8 mouse cellular contexts compared by ENCODE assay signal in the genomic region with DNA sequence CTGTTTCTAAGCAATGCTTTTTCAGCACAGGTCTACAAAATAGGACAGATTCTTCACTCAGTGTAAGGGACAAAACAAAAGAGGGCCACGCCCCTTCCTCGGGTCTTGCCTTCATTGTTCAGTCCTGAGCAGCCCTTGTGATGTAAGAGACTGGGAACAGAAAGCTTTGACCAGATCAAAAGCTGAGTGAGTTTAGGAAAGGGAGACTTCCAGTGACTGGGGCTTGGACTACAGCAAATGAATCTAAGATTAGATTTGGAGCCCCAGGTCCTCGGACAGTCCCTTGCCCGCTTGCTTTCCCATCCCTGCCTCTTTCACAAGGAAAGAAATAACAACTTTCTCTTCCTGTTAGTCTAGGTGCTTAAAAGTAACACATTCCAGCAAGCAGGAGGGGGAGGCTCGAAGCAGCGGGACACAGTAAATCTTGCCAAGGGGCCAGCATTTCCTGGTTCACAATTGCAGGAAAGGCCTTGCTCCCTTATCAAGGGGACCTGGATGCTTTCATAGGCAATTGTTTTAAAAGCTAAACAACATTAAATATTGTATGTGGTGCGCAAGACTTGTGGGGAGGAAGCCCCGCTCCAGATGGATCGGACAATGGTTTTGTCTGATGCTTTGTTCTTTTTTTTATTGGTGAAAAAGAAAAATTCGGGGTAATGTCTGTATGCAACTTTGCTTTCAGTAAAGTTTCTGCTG.
DNase-seq lines count a peak whose midpoint lies in the region; ATAC-seq lines count a peak whose summit lies in the region.

No protein-coding gene starts in this region.

- H3K9me3 ChIP-seq in heart, embryonic 15.5 days (replicated peaks), result no peaks in the 10 kb centered on the region
- no peaks in the 10 kb centered on the region for H3K9me3 ChIP-seq in midbrain, embryonic 14.5 days (ENCODE audit: control insufficient read depth, low read length)

- peak; percentile 63 for DNase-seq in Muller cell, postnatal 12 days (ENCODE audit: inconsistent ontology term)
- DNase-seq in embryo, embryonic 11 days, result peak; percentile 81
- peak; percentile 71 to 79 for DNase-seq in kidney, postnatal 25 days
- peak; percentile 67 for DNase-seq in midbrain, embryonic 14.5 days
- no peak for DNase-seq in thymus, postnatal 10 days (ENCODE audit: low spot score in 2 of 2)

- H3K27me3 ChIP-seq in heart, embryonic 15.5 days, result no peaks in the 10 kb centered on the region
- H3K27me3 ChIP-seq in midbrain, embryonic 14.5 days (ENCODE audit: control insufficient read depth, insufficient read depth, low read length), result no peaks in the 10 kb centered on the region

- H3K27ac ChIP-seq in heart, embryonic 15.5 days, result peak overlapping the region; percentile 73
- H3K27ac ChIP-seq in midbrain, embryonic 14.5 days (replicated peaks; ENCODE audit: low read depth, low read length), result no peak overlapping the region

- no peak overlapping the region for H3K4me3 ChIP-seq in heart, embryonic 15.5 days
- no peak overlapping the region for H3K4me3 ChIP-seq in midbrain, embryonic 14.5 days (replicated peaks; ENCODE audit: low read depth, low read length)

- 41% methylated on average over 10 of the region's 10 CpGs for WGBS in heart, embryonic 15.5 days
- WGBS in midbrain, embryonic 14.5 days, result 19% methylated on average over 10 of the region's 10 CpGs

- peak; percentile 83 for ATAC-seq in heart, embryonic 15.5 days (replicated peaks; ENCODE audit: insufficient number of reproducible peaks, insufficient read depth, low FRiP score, low read depth)
- ATAC-seq in midbrain, embryonic 14.5 days (ENCODE audit: low FRiP score, low TSS enrichment), result no peak; the same call in 1 of the 2 replicates
- ATAC-seq in monocyte, adult 5-6 weeks (replicated peaks; ENCODE audit: insufficient number of reproducible peaks, low FRiP score, low TSS enrichment, poor library complexity, severe bottlenecking), result no peak
- no peak for ATAC-seq in cerebellum, adult (ENCODE audit: insufficient number of reproducible peaks, low FRiP score, low TSS enrichment)

- peak overlapping the region; percentile 27 for H3K4me2 ChIP-seq in heart, embryonic 15.5 days
- peak overlapping the region; percentile 36 for H3K4me2 ChIP-seq in midbrain, embryonic 14.5 days (ENCODE audit: low read length)

- H3K36me3 ChIP-seq in heart, embryonic 15.5 days, result no peaks in the 10 kb centered on the region
- H3K36me3 ChIP-seq in midbrain, embryonic 14.5 days (ENCODE audit: control insufficient read depth, insufficient read depth, low read length), result no peaks in the 10 kb centered on the region

- H3K9ac ChIP-seq in heart, embryonic 15.5 days, result no peak overlapping the region
- H3K9ac ChIP-seq in midbrain, embryonic 14.5 days (replicated peaks; ENCODE audit: low read length), result no peak overlapping the region

- H3K4me1 ChIP-seq in heart, embryonic 15.5 days (replicated peaks), result no peaks in the 10 kb centered on the region
- H3K4me1 ChIP-seq in midbrain, embryonic 14.5 days (ENCODE audit: control insufficient read depth, insufficient read depth, low read length), result peaks cover 8% of the 10 kb centered on the region

Comparison
In these comparisons a context has a peak if more than half of its experiments do, and no peak if none do; other contexts are left out.
1. DNase-seq: peak in Muller cell, postnatal 12 days (single experiment), embryo, embryonic 11 days (single experiment), kidney, postnatal 25 days (2 of 2) and midbrain, embryonic 14.5 days (single experiment); none in thymus, postnatal 10 days (0 of 2).